Mouse (Mus musculus): ENCODE results near the gene Plekhm3. TPM values are rescaled to one million over a fixed set of nuclear protein-coding genes. Genes with fewer than 3 reads are reported as not detected.

Gene Plekhm3
- total RNA-seq, 2 experiments from 2014 or later = 5.4 to 13.5 TPM

- ATAC-seq (replicated peaks; ENCODE audit: poor library complexity, severe bottlenecking) = peak; percentile 35; the same call in 1 of the 2 replicates
Measured at GRCm38 (mm10) chr1:64790806-64791790, 165.5 kb downstream of the Plekhm3 start.

GRCm38 (mm10) chr1:64787701-64788515 lies 168.7 kb downstream of the Plekhm3 start:
- ATAC-seq (replicated peaks; ENCODE audit: poor library complexity, severe bottlenecking) = no peak

GRCm38 (mm10) chr1:64779863-64780262 lies 176.8 kb downstream of the Plekhm3 start:
- no peak for ATAC-seq (replicated peaks; ENCODE audit: poor library complexity, severe bottlenecking)

GRCm38 (mm10) chr1:64779415-64779814 lies 177.2 kb downstream of the Plekhm3 start:
- ATAC-seq (replicated peaks; ENCODE audit: poor library complexity, severe bottlenecking) = no peak; the same call in 1 of the 2 replicates

- ATAC-seq (replicated peaks; ENCODE audit: poor library complexity, severe bottlenecking) = no peak
Measured at GRCm38 (mm10) chr1:64773305-64773704, 183.3 kb downstream of the Plekhm3 start.

- ATAC-seq (replicated peaks; ENCODE audit: poor library complexity, severe bottlenecking) = no peak
Measured at GRCm38 (mm10) chr1:64770169-64770568, 186.5 kb downstream of the Plekhm3 start.

- ATAC-seq (replicated peaks; ENCODE audit: poor library complexity, severe bottlenecking) = no peak
Measured at GRCm38 (mm10) chr1:64761646-64762045, 195.0 kb downstream of the Plekhm3 start.

- no peak for ATAC-seq (replicated peaks; ENCODE audit: poor library complexity, severe bottlenecking)
Measured at GRCm38 (mm10) chr1:64757766-64758165, 198.9 kb downstream of the Plekhm3 start.

GRCm38 (mm10) chr1:64757254-64757653 lies 199.4 kb downstream of the Plekhm3 start:
- ATAC-seq (replicated peaks; ENCODE audit: poor library complexity, severe bottlenecking) = no peak

GRCm38 (mm10) chr1:64756640-64757030 lies 200.0 kb downstream of the Plekhm3 start:
- no peak for ATAC-seq (replicated peaks; ENCODE audit: poor library complexity, severe bottlenecking)

GRCm38 (mm10) chr1:64755971-64756639 lies 200.5 kb downstream of the Plekhm3 start:
- ATAC-seq (replicated peaks; ENCODE audit: poor library complexity, severe bottlenecking) = peak; percentile 70

GRCm38 (mm10) chr1:64754658-64755057 lies 202.0 kb downstream of the Plekhm3 start:
- no peak for ATAC-seq (replicated peaks; ENCODE audit: poor library complexity, severe bottlenecking)

GRCm38 (mm10) chr1:64753668-64754067 lies 203.0 kb downstream of the Plekhm3 start:
- ATAC-seq (replicated peaks; ENCODE audit: poor library complexity, severe bottlenecking) = no peak

GRCm38 (mm10) chr1:64753109-64753508 lies 203.5 kb downstream of the Plekhm3 start:
- peak; percentile 81 for ATAC-seq (replicated peaks; ENCODE audit: poor library complexity, severe bottlenecking)

- ATAC-seq (replicated peaks; ENCODE audit: poor library complexity, severe bottlenecking) = no peak
Measured at GRCm38 (mm10) chr1:64744616-64745015, 212.0 kb downstream of the Plekhm3 start.

- no peak for ATAC-seq (replicated peaks; ENCODE audit: poor library complexity, severe bottlenecking)
Measured at GRCm38 (mm10) chr1:64742741-64743408, 213.7 kb downstream of the Plekhm3 start.

- peak; percentile 24 for ATAC-seq (replicated peaks; ENCODE audit: poor library complexity, severe bottlenecking)
Measured at GRCm38 (mm10) chr1:64738661-64739082, 218.0 kb downstream of the Plekhm3 start.

GRCm38 (mm10) chr1:64738180-64738555 lies 218.5 kb downstream of the Plekhm3 start:
- ATAC-seq (replicated peaks; ENCODE audit: poor library complexity, severe bottlenecking) = 0 out of 2 replicates have a peak, but pooled peaks have one; percentile 8

GRCm38 (mm10) chr1:64737502-64738179 lies 219.0 kb downstream of the Plekhm3 start, which contains the start of gene Fzd5:
Gene Fzd5, minus strand, starts transcription at chr1:64737751.
- peak; percentile 68 for ATAC-seq (replicated peaks; ENCODE audit: poor library complexity, severe bottlenecking)
